Mouse (Mus musculus) ES-CJ7 (cell line): ENCODE results near the gene Dhx8.
A peak's percentile ranks its signal among the peaks of the same experiment; 100 is the strongest.

Source experiments
- DNase-seq: peaks from one replicate; pipeline ENCODE4 v3.0.0; 2011; ENCODE audit warnings: low read depth, low spot score

The Dhx8 gene

DNA sequence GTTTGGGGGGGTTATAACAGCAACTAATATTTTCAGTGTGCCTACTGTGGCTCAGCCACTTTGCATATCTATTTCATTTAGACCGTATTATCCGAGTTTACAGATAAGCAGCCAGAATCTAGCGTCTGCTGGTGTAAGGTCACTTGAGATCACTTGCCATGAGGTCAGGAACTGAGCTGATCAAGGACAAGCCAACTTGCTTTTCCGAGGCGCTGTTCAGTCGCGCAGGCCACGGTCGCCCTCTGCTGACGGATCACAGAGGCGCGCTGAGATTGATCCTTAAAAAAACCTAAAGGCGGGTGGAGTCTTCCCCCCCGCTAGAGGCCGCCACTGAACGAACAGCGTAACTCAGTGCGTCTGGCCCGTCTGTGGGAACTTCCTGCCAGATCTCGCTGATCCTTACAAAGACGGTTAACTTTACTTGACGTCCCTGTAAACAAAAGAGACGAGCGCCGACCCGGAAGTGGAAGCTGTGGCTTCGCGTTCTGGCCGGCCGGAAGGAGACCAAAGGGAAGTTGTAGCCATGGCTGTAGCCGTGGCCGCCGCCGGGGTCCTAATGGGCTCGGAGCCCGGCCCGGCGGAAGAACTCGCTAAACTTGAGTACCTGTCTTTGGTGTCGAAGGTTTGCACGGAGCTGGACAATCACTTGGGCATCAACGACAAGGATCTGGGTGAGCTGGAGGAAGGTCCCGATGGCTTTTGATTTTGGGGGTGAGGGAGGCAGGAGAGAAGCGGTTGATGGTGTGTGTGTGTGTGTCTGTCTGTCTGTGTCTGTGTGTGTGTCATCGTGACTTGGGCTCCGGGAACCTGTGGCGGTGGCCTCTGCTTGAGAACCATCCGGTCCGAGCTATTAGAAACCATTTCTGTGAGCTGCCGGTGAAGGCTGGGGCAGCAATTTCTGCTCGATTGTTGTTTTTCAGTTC is at the start of gene Dhx8:
Dhx8 (plus strand) TSS at position 402 of the 923 bp plus-strand sequence.
- peak; percentile 99 for DNase-seq

DNA sequence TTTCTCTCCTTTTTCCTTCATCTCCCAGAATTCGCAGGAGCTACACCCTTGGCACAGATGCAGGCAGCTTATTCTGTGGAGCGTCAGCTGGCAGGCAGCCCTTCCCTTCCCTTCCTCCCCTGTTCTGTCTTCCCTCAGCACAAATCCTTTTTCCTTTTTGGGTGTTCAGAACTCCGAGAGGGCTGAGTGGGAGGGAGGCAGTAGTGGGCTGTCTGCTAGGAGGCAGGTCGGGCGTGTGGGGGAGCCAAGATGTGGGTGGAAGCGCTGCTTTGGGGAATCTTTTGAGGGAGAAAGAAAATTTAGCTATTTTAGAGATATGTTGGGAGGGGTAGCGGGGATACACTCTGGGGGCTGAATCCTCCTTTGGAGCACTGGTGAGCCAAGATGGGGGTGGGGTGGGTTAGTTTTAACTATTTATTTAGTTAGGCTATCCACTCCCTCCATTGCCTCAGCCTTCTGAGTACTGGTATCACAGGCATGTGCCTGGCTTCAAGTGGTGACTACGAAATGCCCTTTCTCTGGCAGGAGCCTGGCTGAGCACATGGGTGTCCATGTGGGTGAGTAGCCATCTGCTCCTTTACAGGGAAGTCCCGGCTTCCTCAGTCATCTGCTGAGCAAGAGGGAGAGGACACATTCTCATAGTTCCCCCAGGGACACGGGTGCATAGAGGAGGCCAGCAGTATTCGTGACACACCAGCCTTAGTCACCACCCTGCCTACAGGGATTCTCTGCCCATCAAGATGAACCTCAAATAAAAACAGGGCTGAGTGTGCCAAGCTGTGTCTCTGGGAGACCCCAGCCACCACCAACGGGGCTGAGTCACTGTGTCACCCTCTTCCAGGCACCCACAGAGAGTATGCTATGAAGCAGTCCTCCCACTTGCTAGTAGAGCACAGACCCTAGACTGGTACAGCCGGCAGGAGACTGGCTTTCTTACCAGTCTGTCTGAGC is 45.1 kb upstream of the Dhx8 start:
- no peak for DNase-seq

DNA sequence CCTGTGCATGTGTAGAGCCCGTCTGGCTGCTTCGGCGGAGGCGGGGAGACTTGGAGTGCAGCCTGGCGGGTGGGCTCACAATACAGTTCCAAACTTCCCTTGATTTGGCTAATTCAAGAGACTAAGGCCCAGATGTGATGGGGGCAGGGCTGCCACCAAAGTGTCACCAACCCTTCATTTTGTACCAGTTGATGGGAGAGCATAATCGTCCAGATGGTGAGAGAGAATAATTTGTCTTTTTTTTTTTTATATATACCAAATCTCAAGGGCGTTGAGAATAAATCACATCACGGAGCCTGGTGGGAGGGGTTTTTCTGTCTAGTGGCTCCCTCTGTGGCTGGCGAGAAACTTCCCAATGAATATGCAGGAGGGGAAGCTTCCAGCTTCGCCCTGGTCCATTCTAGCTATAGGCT is 43.0 kb upstream of the Dhx8 start:
- DNase-seq = peak; percentile 48

- no peak for DNase-seq
These were observed 42.4 kb upstream of the Dhx8 start for GRCm38 (mm10) chr11:101690326-101690725.

DNA sequence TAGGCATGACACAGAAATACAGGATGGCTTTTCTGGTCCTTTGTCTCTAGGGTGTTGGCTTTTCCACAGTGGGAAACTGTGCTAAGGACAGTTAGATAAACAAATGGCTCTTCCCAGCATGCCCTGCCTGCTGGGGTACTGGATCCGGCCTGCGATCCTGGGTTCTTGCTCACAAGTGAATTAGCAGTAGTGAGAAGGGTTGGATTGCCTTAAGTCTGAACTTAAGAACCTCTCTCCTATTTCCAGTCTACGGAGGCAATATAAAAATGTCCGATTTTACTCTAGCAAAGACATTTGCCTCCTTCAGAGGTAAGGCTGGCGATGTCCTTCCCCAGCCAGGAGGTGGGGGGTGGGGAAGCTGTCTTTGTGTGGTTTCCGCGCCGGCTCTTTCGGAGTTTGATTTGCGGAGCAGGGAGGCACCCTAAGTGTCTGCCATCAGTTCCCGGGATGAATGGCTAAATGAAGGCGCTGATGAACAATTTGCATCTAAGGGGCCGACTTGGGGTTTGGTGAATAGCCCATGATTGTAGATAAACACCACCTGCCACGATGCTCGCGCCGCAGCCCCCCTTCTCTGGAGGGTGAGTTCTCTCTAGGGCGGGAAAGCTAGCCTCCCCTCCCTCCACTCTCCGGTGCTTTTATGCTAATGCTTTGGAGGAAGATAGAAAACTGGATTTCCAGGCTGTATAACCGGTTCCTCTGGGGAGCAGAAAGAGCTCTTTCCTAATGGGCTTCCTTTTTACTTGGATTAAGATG is 36.6 kb upstream of the Dhx8 start:
- DNase-seq = peak; percentile 57

DNA sequence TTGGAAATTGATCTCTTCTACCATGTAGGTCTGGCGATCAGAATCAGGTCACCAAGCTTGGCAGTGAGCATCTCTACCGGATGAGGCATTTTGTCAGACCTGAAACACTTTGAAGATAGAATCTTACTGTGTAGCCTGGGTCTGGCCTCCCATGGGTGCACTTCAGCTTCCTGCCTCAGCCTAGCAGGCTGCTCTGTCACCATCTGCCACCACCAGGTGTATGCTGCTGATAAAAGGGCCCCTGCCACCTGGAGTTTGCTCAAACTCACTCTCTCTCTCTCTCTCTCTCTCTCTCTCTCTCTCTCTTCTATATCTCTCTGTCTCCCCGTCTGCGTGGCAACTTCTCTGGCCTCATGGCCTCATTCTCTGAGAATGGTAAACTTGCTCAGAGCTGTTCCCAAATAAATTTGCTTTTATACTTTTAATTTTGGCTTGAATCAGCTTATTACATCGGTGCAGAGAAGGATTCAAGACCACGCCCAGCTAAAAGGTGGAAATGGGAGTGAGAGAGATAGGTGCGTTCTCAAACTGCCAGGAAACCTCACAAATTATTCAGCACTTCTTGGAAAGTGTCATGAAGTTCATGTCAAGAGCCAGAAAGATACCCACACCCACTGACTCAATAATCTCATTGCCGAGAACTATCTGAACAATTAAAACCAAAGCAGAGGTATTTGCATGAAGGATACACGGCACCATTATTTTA is 35.4 kb upstream of the Dhx8 start:
- DNase-seq = no peak

- DNase-seq = peak; percentile 56
These were observed 34.6 kb upstream of the Dhx8 start for GRCm38 (mm10) chr11:101698114-101698513.

- DNase-seq = no peak
These were observed 33.2 kb upstream of the Dhx8 start for GRCm38 (mm10) chr11:101699556-101699955.

GRCm38 (mm10) chr11:101699991-101700390 is 32.7 kb upstream of the Dhx8 start:
- no peak for DNase-seq

DNA sequence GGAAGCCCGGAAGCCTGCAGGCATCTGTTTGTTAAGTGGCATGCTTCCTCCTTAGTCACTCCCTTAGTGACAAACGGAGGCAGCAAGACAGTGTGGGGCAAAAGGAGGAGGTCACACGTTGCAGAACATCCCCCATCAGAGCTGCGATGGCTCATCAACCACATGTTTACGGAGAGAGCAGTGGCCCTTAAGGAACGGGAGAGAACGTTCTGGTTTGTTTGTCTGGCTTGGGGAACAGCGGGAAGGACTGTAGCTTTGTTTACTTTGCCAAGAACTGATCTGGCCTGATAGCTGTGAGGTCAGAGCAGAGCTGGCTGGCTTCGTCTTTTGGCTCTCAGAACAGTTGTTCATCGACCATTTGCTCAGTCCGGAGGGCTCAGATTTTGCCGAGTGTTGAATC is 32.3 kb upstream of the Dhx8 start:
- no peak for DNase-seq

- DNase-seq = no peak
These were observed 28.6 kb upstream of the Dhx8 start for GRCm38 (mm10) chr11:101704081-101704480.

GRCm38 (mm10) chr11:101706764-101707448 is 25.8 kb upstream of the Dhx8 start:
- DNase-seq = no peak

- DNase-seq = peak; percentile 75
These were observed 24.2 kb upstream of the Dhx8 start for GRCm38 (mm10) chr11:101708482-101708881.

DNA sequence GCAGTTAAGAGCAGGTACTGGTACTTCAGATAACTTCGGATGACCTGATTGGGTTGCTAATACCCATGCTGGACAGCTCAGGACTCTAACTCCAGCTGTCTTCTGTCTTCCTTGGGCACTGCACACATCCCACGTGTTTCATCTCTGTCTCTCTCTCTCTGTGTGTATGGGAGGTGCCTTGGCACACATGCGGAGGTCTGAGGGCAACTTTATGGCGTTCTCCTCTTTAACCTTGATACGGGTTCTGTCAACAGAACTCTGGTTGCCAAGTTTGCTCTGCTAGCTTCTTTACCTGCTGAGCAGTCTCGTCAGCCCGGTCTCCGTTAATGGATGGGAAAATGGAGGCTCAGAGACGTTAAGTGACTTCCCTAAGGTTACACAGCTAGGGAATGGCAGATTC is 19.9 kb upstream of the Dhx8 start:
- DNase-seq = no peak

GRCm38 (mm10) chr11:101714012-101714411 is 18.7 kb upstream of the Dhx8 start:
- DNase-seq = no peak

DNA sequence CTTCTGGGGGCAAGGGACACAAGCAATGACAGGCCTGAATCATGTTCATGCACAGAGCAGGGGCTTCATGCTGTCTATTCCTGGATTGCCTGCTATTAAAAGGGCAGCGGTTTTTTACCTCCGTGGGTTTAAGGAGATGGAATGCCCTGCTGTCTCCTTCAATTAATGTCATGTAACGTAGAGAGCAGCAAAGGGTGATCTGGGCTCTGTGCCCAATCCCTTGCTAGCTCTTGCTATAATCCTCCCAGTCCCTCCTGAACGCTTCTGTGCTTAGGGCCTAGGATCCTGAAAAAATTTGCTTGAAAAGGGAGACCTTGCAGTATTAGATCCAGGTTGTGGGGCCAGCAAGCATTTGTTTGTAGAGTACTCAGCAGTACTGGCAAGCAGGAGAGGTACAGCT is 14.4 kb upstream of the Dhx8 start:
- DNase-seq = no peak

- DNase-seq = peak; percentile 31
These were observed 12.7 kb upstream of the Dhx8 start for GRCm38 (mm10) chr11:101719986-101720520.

GRCm38 (mm10) chr11:101725043-101725442 is 7.7 kb upstream of the Dhx8 start:
- DNase-seq = no peak

GRCm38 (mm10) chr11:101726765-101727164 is 6.0 kb upstream of the Dhx8 start:
- no peak for DNase-seq

GRCm38 (mm10) chr11:101729308-101729707 is 3.4 kb upstream of the Dhx8 start:
- no peak for DNase-seq
